Mouse (Mus musculus): ENCODE measurements at regions not wholly inside any gene's neighbourhood (a gene's known extent, or its start where the extent isn't known, plus 50 kb on each side); places are given as distances from the start of the nearest gene placed in this dataset.

- no peak for DNase-seq (ENCODE audit: low spot score)
- Histone ChIP-seq H3K9me3 (ENCODE audit: low read length) (no peaks in the 10 kb centered on the region), H3K4me2 (ENCODE audit: low read depth, low read length) (no peak overlapping the region), H3K9ac (replicated peaks; ENCODE audit: low read length) (no peak overlapping the region), H3K36me3 (ENCODE audit: insufficient read depth, low read length) (no peaks in the 10 kb centered on the region), H3K27ac (no peak overlapping the region), H3K4me3 (ENCODE audit: low read length) (no peak overlapping the region), H3K27me3 (ENCODE audit: insufficient read depth, low read length) (no peaks in the 10 kb centered on the region), H3K4me1 (ENCODE audit: insufficient read depth, low read length) (no peaks in the 10 kb centered on the region)
- TF ChIP-seq CTCF (IDR thresholded peaks at IDR 0.05; ENCODE audit: low read depth) = no peak
- no peak for ATAC-seq
- 24% methylated on average over 12 of the region's 12 CpGs for WGBS
Measured at GRCm38 (mm10) chr10:117953026-117953711, 107.3 kb upstream of the Rap1b start.

DNA sequence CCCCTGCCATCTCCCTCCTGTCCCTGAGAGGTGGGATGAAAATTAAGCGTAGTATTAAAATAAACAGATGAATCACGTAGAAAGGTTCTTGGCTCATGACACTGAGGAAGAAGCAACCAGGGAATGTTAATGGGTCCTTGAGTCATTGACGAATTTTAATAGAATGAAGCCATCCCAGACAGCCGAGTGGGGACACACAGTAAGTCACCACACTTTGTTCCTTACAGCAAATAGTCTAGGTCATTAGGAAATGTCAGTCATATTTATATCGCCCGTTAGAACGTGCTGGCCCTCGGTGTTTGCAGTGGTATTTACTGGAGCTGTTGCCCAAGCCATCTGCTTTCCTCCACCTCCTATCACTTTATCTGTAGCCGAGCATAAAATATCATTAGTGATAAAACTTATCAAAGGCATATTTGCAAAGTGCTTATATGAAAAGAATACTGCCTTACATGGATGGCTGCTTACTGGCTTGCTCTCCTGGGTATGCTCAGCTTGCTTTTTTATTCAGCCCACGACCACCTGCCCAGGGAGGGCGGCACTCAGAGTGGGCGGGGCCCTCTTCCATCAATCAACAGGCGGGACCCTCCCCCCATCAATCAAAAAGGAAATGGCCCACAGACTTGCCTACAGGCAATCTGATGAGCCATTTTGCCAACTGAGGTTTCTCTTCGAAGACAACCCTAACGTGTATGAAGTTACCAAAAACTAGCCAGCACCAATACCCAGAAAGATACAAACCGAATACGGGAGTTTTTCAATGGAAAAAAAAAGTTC is 110.5 kb upstream of the Rap1b start:
- no peak overlapping the region for H3K4me2 ChIP-seq (ENCODE audit: low read depth, low read length)
- H3K27ac ChIP-seq = no peak overlapping the region
- H3K9me3 ChIP-seq (ENCODE audit: low read length) = no peaks in the 10 kb centered on the region
- no peak for TF ChIP-seq CTCF (IDR thresholded peaks at IDR 0.05; ENCODE audit: low read depth)
- no peaks in the 10 kb centered on the region for H3K36me3 ChIP-seq (ENCODE audit: insufficient read depth, low read length)
- no peak for DNase-seq (ENCODE audit: low spot score)
- no peaks in the 10 kb centered on the region for H3K27me3 ChIP-seq (ENCODE audit: insufficient read depth, low read length)
- H3K4me1 ChIP-seq (ENCODE audit: insufficient read depth, low read length) = no peaks in the 10 kb centered on the region
- 78% methylated on average over 17 of the region's 17 CpGs for WGBS
- no peak overlapping the region for H3K9ac ChIP-seq (replicated peaks; ENCODE audit: low read length)
- no peak overlapping the region for H3K4me3 ChIP-seq (ENCODE audit: low read length)
- no peak for ATAC-seq

DNA sequence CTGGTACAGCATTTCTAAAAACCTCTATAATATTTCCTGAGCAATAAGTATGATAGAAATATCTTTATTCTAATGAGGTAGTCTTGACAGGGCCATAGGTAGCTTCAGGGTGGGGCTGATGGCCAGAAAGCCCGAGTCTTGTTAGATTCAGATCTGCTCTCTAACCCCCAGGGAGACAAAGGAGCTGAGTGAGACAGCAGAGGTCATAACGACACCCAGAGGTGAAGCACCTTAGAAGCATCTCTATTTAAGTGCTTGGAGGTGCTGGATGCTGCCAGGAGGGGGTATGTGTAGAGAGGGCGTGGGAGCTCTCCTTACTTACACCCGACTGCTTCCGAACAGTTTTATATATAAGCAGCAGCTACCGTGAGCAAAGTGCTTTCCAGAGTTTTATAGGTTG is 128.9 kb upstream of the Rap1b start:
- Histone ChIP-seq H3K9ac (replicated peaks; ENCODE audit: low read length) (no peak overlapping the region), H3K27me3 (ENCODE audit: insufficient read depth, low read length) (no peaks in the 10 kb centered on the region), H3K4me2 (ENCODE audit: low read depth, low read length) (no peak overlapping the region), H3K9me3 (ENCODE audit: low read length) (no peaks in the 10 kb centered on the region), H3K4me1 (ENCODE audit: insufficient read depth, low read length) (no peaks in the 10 kb centered on the region), H3K27ac (no peak overlapping the region), H3K36me3 (ENCODE audit: insufficient read depth, low read length) (no peaks in the 10 kb centered on the region), H3K4me3 (ENCODE audit: low read length) (no peak overlapping the region)
- no peak for DNase-seq (ENCODE audit: low spot score)
- TF ChIP-seq CTCF (IDR thresholded peaks at IDR 0.05; ENCODE audit: low read depth) = no peak
- WGBS = 71% methylated on average over 6 of the region's 6 CpGs
- ATAC-seq = no peak

DNA sequence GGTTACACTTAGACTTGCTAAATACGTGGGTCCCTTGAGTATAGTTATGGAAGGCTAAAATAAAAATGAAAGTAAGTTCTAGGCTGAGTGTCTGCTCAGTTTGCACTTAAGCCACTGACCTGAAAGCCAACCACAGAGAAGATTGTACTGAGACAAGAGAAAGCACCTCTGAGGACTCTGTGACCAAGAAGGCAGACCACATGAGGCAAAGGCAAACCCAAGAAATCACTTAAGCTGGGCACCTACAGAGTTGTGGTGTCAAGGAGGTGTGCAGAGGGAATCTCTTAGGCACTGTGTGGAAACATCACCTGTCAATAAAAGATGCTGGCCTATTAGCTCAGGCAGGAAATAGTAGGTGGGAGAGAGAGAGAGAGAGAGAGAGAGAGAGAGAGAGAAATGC is 129.6 kb upstream of the Rap1b start:
- no peak overlapping the region for H3K9ac ChIP-seq (replicated peaks; ENCODE audit: low read length)
- H3K36me3 ChIP-seq (ENCODE audit: insufficient read depth, low read length) = no peaks in the 10 kb centered on the region
- no peak for ATAC-seq
- no peaks in the 10 kb centered on the region for H3K4me1 ChIP-seq (ENCODE audit: insufficient read depth, low read length)
- no peaks in the 10 kb centered on the region for H3K9me3 ChIP-seq (ENCODE audit: low read length)
- H3K4me2 ChIP-seq (ENCODE audit: low read depth, low read length) = no peak overlapping the region
- no peak for TF ChIP-seq CTCF (IDR thresholded peaks at IDR 0.05; ENCODE audit: low read depth)
- 89% methylated on average over 1 of the region's 1 CpGs for WGBS
- no peaks in the 10 kb centered on the region for H3K27me3 ChIP-seq (ENCODE audit: insufficient read depth, low read length)
- no peak for DNase-seq (ENCODE audit: low spot score)
- H3K4me3 ChIP-seq (ENCODE audit: low read length) = no peak overlapping the region
- H3K27ac ChIP-seq = no peak overlapping the region

- Histone ChIP-seq H3K4me2 (ENCODE audit: low read depth, low read length) (no peak overlapping the region), H3K9me3 (ENCODE audit: low read length) (no peaks in the 10 kb centered on the region), H3K27me3 (ENCODE audit: insufficient read depth, low read length) (no peaks in the 10 kb centered on the region), H3K4me1 (ENCODE audit: insufficient read depth, low read length) (no peaks in the 10 kb centered on the region), H3K9ac (replicated peaks; ENCODE audit: low read length) (no peak overlapping the region), H3K36me3 (ENCODE audit: insufficient read depth, low read length) (no peaks in the 10 kb centered on the region), H3K27ac (no peak overlapping the region), H3K4me3 (ENCODE audit: low read length) (no peak overlapping the region)
- WGBS = 90% methylated on average over 4 of the region's 4 CpGs
- TF ChIP-seq CTCF (IDR thresholded peaks at IDR 0.05; ENCODE audit: low read depth) = no peak
- ATAC-seq = no peak
- no peak for DNase-seq (ENCODE audit: low spot score)
Measured at GRCm38 (mm10) chr10:117979091-117979490, 133.3 kb upstream of the Rap1b start.

DNA sequence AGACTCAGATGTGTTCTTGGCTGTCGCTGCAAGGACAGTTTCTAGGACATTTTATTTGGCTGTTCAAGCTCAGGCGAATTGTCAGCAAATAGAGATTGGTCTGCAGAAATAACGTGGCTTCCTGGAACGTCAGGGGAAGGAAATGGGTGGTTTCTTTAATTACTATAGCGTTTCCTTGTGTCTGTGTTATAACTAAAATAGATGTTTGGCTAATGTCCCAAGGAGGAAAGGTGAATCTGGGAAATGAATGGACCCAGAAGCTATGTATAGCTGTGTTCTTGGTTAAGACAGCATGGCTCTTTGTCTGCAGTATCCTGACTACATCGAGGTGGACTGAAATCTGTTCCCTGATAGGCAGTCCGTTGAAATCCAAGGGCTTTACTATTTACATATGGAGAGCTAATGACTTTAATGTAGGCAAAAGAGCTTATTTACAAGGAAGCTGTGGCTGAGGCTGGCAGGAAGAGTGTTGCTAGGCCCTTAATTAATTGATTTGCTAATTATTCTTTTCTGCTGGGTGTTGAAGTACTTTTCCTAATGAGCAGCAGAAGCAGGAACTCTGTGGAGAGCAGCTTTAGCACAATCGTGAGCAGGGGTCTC is 136.9 kb upstream of the Rap1b start:
- ATAC-seq = no peak
- Histone ChIP-seq H3K4me1 (ENCODE audit: insufficient read depth, low read length) (no peaks in the 10 kb centered on the region), H3K9ac (replicated peaks; ENCODE audit: low read length) (no peak overlapping the region), H3K27ac (peak overlapping the region; percentile 61), H3K4me3 (ENCODE audit: low read length) (no peak overlapping the region), H3K9me3 (ENCODE audit: low read length) (no peaks in the 10 kb centered on the region), H3K36me3 (ENCODE audit: insufficient read depth, low read length) (no peaks in the 10 kb centered on the region), H3K27me3 (ENCODE audit: insufficient read depth, low read length) (no peaks in the 10 kb centered on the region), H3K4me2 (ENCODE audit: low read depth, low read length) (no peak overlapping the region)
- DNase-seq (ENCODE audit: low spot score) = peak; percentile 12
- TF ChIP-seq CTCF (IDR thresholded peaks at IDR 0.05; ENCODE audit: low read depth) = no peak
- 32% methylated on average over 8 of the region's 8 CpGs for WGBS

DNA sequence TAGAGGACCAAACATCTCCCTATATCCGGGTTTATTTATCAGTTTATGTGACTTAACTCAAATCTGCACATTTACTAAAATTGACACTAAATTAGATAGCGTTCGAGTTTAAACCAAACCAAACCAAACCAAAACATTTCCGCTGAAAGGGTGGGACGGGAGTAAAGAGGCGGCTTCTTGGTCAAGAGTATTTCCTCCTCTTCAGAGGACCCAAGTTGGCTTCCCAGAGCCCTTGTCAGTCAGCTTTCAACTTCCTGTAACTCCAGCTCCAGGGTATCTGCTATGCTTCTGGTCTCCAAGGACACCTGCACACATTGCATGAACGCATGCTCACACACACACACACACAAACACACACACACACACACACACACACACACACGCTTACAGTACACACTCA is 137.4 kb upstream of the Rap1b start:
- Histone ChIP-seq H3K9ac (replicated peaks; ENCODE audit: low read length) (no peak overlapping the region), H3K4me2 (ENCODE audit: low read depth, low read length) (no peak overlapping the region), H3K4me1 (ENCODE audit: insufficient read depth, low read length) (no peaks in the 10 kb centered on the region), H3K27me3 (ENCODE audit: insufficient read depth, low read length) (no peaks in the 10 kb centered on the region), H3K36me3 (ENCODE audit: insufficient read depth, low read length) (no peaks in the 10 kb centered on the region), H3K9me3 (ENCODE audit: low read length) (no peaks in the 10 kb centered on the region), H3K27ac (no peak overlapping the region), H3K4me3 (ENCODE audit: low read length) (no peak overlapping the region)
- ATAC-seq (no peak), DNase-seq (ENCODE audit: low spot score) (no peak)
- WGBS = 80% methylated on average over 8 of the region's 8 CpGs
- TF ChIP-seq CTCF (IDR thresholded peaks at IDR 0.05; ENCODE audit: low read depth) = no peak
